Mouse (Mus musculus) monocyte, adult 5-6 weeks (primary cell): Measurements from ENCODE around the gene Tbc1d16. TPM values are rescaled to one million over a fixed set of nuclear protein-coding genes. Genes with fewer than 3 reads are reported as not detected.

ENCODE experiments used
- ATAC-seq: fragments of 153-309, 156-312 bp; replicated peaks from 2 replicates; pipeline ENCODE4 v1.8.0; 2017; ENCODE audit warnings: mild to moderate bottlenecking; ENCODE audit not compliant: low TSS enrichment, insufficient number of reproducible peaks, severe bottlenecking, poor library complexity, low FRiP score
- total RNA-seq: library from RNA; stranded (forward); fragments of 200-1000, 200-491, 200-594 nt; gene quantifications from 3 replicates; pipeline ENCODE4 v1.2.3, GENCODE M21; 2017

Tbc1d16 gene
- total RNA-seq, 1 experiment from 2014 or later: 0.86 TPM

- no peak for ATAC-seq
These were observed 70.7 kb downstream of the Tbc1d16 start for GRCm38 (mm10) chr11:119157377-119158189.

- no peak for ATAC-seq
These were observed 71.6 kb downstream of the Tbc1d16 start for GRCm38 (mm10) chr11:119156481-119157254.

- no peak for ATAC-seq
These were observed 72.4 kb downstream of the Tbc1d16 start for GRCm38 (mm10) chr11:119155638-119156480.

- no peak for ATAC-seq
These were observed 75.9 kb downstream of the Tbc1d16 start for GRCm38 (mm10) chr11:119152321-119152831.

GRCm38 (mm10) chr11:119151073-119151607, 77.2 kb downstream of the Tbc1d16 start:
- no peak for ATAC-seq

GRCm38 (mm10) chr11:119150442-119150841, 77.9 kb downstream of the Tbc1d16 start:
- 0 out of 2 replicates have a peak, but pooled peaks have one; percentile 29 for ATAC-seq

- ATAC-seq: no peak
These were observed 79.5 kb downstream of the Tbc1d16 start for GRCm38 (mm10) chr11:119148829-119149228.

- ATAC-seq: no peak
These were observed 81.1 kb downstream of the Tbc1d16 start for GRCm38 (mm10) chr11:119147153-119147552.

- ATAC-seq: no peak
These were observed 82.2 kb downstream of the Tbc1d16 start for GRCm38 (mm10) chr11:119146140-119146539.

GRCm38 (mm10) chr11:119144801-119145475, 83.4 kb downstream of the Tbc1d16 start:
- no peak for ATAC-seq

- ATAC-seq: no peak
These were observed 84.8 kb downstream of the Tbc1d16 start for GRCm38 (mm10) chr11:119143376-119144002.

- ATAC-seq: no peak
These were observed 85.7 kb downstream of the Tbc1d16 start for GRCm38 (mm10) chr11:119142615-119143014.

- no peak for ATAC-seq
These were observed 89.3 kb downstream of the Tbc1d16 start for GRCm38 (mm10) chr11:119139026-119139425.

GRCm38 (mm10) chr11:119138205-119138604, 90.1 kb downstream of the Tbc1d16 start:
- no peak for ATAC-seq

GRCm38 (mm10) chr11:119134586-119134985, 93.7 kb downstream of the Tbc1d16 start:
- no peak for ATAC-seq

GRCm38 (mm10) chr11:119133437-119134221, 94.7 kb downstream of the Tbc1d16 start:
- no peak for ATAC-seq
